In the genomic region with DNA sequence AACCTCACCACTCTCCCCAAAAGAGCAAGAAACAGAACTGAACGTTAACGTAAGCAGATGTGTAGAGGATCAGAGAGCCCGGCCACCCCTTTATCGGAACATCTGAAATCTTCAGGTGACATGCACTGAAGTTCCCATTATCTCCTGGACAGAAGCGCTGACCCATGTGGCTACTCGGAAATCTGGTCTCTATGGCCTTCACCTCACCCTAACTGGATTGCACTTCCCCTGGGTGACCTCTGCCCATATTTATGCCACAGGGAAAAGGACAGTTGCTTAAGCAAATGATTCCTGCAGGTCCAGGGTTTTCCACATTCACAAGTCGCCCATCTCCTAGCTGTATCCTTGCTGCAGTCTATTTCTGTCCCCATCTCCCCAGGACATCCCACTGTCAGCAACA, we compare ENCODE assay signal across 22 mouse cellular contexts.
DNase-seq lines count a peak whose midpoint lies in the region; ATAC-seq and TF ChIP-seq lines count a peak whose summit lies in the region.
"Had no signal": no experiment of that assay in that cellular context is flagged by ENCODE, and none has a peak within 500 bp of the region (broad histone marks: within the 10 kb centered on the region; RNA-seq: fewer than 3 reads in every experiment).

No protein-coding gene starts in this region.

- H3K9ac ChIP-seq in liver, adult 2 months (ENCODE audit: low read depth, low read length) = no peak overlapping the region
- H3K9ac ChIP-seq: embryonic facial prominence, embryonic 12.5 days; forebrain, embryonic 12.5 days; hindbrain, embryonic 14.5 days had no signal

- TF ChIP-seq CTCF in liver, adult 2 months (IDR thresholded peaks at IDR 0.05; ENCODE audit: low read depth, low read length) = no peak

- ATAC-seq in frontal cortex, adult (ENCODE audit: low TSS enrichment) = peak; percentile 17; the same call in 1 of the 2 replicates
- ATAC-seq: CD4-positive, CD25-positive, alpha-beta regulatory T cell, adult 4 months; forebrain, embryonic 16.5 days had no signal

- no peak for TF ChIP-seq POLR2A in liver, adult 2 months (IDR thresholded peaks at IDR 0.05; ENCODE audit: extremely low read depth, insufficient read depth, low read length)

- no peak overlapping the region for H3K27ac ChIP-seq in heart, embryonic 10.5 days
- peak overlapping the region; percentile 3; the same call in 1 of the 2 replicates for H3K27ac ChIP-seq in liver, adult 2 months (replicated peaks; ENCODE audit: insufficient read depth, low read depth, low read length)
- no peak overlapping the region for H3K27ac ChIP-seq in embryonic facial prominence, embryonic 10.5 days (replicated peaks)
- H3K27ac ChIP-seq: embryonic facial prominence, embryonic 12.5 days; forebrain, embryonic 12.5 days; hindbrain, embryonic 10.5 days; hindbrain, embryonic 14.5 days had no signal

- peak overlapping the region; percentile 3; the same call in 1 of the 2 replicates for H3K4me3 ChIP-seq in heart, embryonic 10.5 days
- no peak overlapping the region for H3K4me3 ChIP-seq in liver, adult 2 months (ENCODE audit: insufficient read depth, low read depth, low read length)
- no peak overlapping the region for H3K4me3 ChIP-seq in embryonic facial prominence, embryonic 10.5 days
- H3K4me3 ChIP-seq: embryonic facial prominence, embryonic 12.5 days; forebrain, embryonic 12.5 days; hindbrain, embryonic 10.5 days had no signal

- no peak for DNase-seq in frontal cortex, postnatal 36 days (ENCODE audit: low spot score in 2 of 2)
- DNase-seq in heart, embryonic 10.5 days (ENCODE audit: low spot score) = no peak
- no peak for DNase-seq in heart, adult 18-20 months
- DNase-seq in liver, adult 2 months (ENCODE audit: extremely low read depth, low read depth, low spot score) = peak; percentile 87
- no peak for DNase-seq in liver
- no peak for DNase-seq in embryonic facial prominence, embryonic 10.5 days (ENCODE audit: low spot score)
- DNase-seq: adrenal gland, adult 8-10 months; adrenal gland, postnatal 36 days; B cell, adult 2 months; cerebellum, adult 11 months; cerebellum, adult 8-10 months; cerebellum, postnatal 14 days; embryo, embryonic 11 days; kidney, adult 8-10 months had no signal

- 67% methylated on average over 7 of the region's 7 CpGs for WGBS in heart, embryonic 10.5 days
- 11% methylated on average over 7 of the region's 7 CpGs for WGBS in liver, adult 2 months
- WGBS in embryonic facial prominence, embryonic 10.5 days = 83% methylated on average over 7 of the region's 7 CpGs

- peaks cover 39% of the 10 kb centered on the region for H3K4me1 ChIP-seq in heart, embryonic 10.5 days
- peaks cover 23% of the 10 kb centered on the region for H3K4me1 ChIP-seq in liver, adult 2 months (ENCODE audit: control insufficient read depth, insufficient read depth, low read length)
- H3K4me1 ChIP-seq in embryonic facial prominence, embryonic 10.5 days = peaks cover 17% of the 10 kb centered on the region

- no peaks in the 10 kb centered on the region for H3K27me3 ChIP-seq in heart, embryonic 10.5 days (ENCODE audit: insufficient read depth, poor library complexity, severe bottlenecking)
- H3K27me3 ChIP-seq in liver, adult 2 months (ENCODE audit: control insufficient read depth, insufficient read depth, low read length) = no peaks in the 10 kb centered on the region
- no peaks in the 10 kb centered on the region for H3K27me3 ChIP-seq in embryonic facial prominence, embryonic 10.5 days (replicated peaks; ENCODE audit: low read depth, poor library complexity, severe bottlenecking)
- H3K27me3 ChIP-seq: embryonic facial prominence, embryonic 12.5 days; forebrain, embryonic 12.5 days had no signal

- no peaks in the 10 kb centered on the region for H3K9me3 ChIP-seq in heart, embryonic 10.5 days
- H3K9me3 ChIP-seq in embryonic facial prominence, embryonic 10.5 days = no peaks in the 10 kb centered on the region
- H3K9me3 ChIP-seq: embryonic facial prominence, embryonic 12.5 days; forebrain, embryonic 12.5 days; hindbrain, embryonic 10.5 days had no signal

- peaks cover 18% of the 10 kb centered on the region; the same call in 1 of the 2 replicates for H3K79me2 ChIP-seq in liver, adult 2 months (ENCODE audit: control insufficient read depth, insufficient read depth, low read length)

- H3K36me3 ChIP-seq in heart, embryonic 10.5 days = 0 out of 2 replicates have a peak, but pooled peaks cover 3% of the 10 kb centered on the region
- no peaks in the 10 kb centered on the region for H3K36me3 ChIP-seq in liver, adult 2 months (ENCODE audit: control insufficient read depth, insufficient read depth, low read length)
- peaks cover 20% of the 10 kb centered on the region; the same call in 1 of the 2 replicates for H3K36me3 ChIP-seq in embryonic facial prominence, embryonic 10.5 days (replicated peaks)
- H3K36me3 ChIP-seq: forebrain, embryonic 12.5 days; G1E had no signal
